Mouse (Mus musculus): ENCODE results near the gene Pcsk2. TPM values are rescaled to one million over a fixed set of nuclear protein-coding genes. Genes with fewer than 3 reads are reported as not detected.

The Pcsk2 gene
- not detected in 2 replicates for total RNA-seq (2017)

DNA sequence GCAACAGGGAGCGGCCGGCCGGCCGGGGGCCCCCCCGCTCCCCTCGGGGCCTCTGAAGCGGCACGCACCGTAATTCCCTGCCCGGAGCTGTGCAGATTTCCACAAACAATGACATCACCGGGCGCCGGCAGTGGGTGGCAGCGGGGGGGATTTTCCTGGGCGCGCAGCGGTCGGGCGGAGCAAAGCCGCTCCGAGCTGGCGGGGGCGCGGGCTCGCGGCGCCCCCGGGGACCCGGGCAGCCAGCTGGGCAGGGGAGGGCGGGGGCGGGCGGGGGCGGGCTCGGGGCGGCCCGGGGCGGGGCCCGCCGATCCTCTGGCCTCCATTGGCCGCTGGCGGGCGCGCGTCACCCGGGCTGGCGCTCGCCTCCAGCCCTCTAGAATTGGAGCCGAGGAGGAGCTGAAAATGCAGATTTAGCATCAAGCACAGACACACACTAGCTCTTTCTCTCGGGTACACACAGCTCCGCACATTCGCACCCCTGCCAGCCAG is at the start of gene Pcsk2:
Pcsk2 (plus strand) TSS at position 399 of the 489 bp plus-strand sequence.
- no peak for ATAC-seq (replicated peaks in 1 of 2; ENCODE audit: insufficient read depth in 1 of 2, low FRiP score in 2 of 2, low TSS enrichment in 1 of 2, low read depth in 1 of 2, poor library complexity in 2 of 2, severe bottlenecking in 2 of 2)

DNA sequence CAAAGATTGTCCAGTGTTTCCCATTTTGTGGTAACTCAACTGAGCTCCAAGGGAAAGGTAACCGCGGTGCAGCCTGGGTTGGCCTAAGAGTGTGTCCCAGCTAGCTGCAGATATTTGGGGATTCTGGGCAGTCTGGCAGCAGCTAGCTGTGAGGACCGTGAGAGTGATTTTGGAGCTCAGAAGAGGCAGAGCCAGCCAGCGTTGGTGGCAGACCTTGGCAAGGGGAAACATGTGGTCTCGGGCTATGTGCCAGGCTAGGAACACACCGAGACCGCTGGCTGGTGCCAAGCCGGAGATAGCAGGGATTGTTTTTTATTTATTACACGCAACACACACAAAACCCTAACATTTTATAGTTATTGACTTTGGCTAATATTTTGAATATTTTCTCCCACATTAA is 45.1 kb upstream of the Pcsk2 start:
- ATAC-seq (replicated peaks in 1 of 2; ENCODE audit: insufficient read depth in 1 of 2, low FRiP score in 2 of 2, low TSS enrichment in 1 of 2, low read depth in 1 of 2, poor library complexity in 2 of 2, severe bottlenecking in 2 of 2): no peak

- ATAC-seq (replicated peaks in 1 of 2; ENCODE audit: insufficient read depth in 1 of 2, low FRiP score in 2 of 2, low TSS enrichment in 1 of 2, low read depth in 1 of 2, poor library complexity in 2 of 2, severe bottlenecking in 2 of 2): no peak
Measured at GRCm38 (mm10) chr2:143501760-143502159, 44.2 kb upstream of the Pcsk2 start.

GRCm38 (mm10) chr2:143502203-143502602 is 43.8 kb upstream of the Pcsk2 start:
- ATAC-seq (replicated peaks in 1 of 2; ENCODE audit: insufficient read depth in 1 of 2, low FRiP score in 2 of 2, low TSS enrichment in 1 of 2, low read depth in 1 of 2, poor library complexity in 2 of 2, severe bottlenecking in 2 of 2): no peak

DNA sequence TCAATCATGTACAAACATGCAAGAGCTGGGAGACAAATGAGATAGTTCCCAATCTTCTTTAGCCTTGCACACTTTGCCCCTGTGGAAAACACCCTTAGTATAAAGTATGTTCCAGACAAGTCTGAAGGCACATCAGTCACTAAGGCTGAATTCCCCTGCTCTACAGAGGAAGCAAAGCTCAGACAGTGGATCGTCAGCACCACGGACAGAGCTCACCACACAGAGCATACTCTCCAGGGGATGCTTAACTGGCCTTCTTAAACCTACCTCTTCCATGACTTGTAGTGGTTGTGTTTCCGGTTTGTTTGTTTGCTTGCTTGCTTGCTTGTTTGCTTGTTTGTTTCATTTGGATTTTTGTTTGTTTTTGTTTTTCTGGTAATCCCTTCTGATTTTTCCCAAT is 9.5 kb upstream of the Pcsk2 start:
- no peak for ATAC-seq (replicated peaks in 1 of 2; ENCODE audit: insufficient read depth in 1 of 2, low FRiP score in 2 of 2, low TSS enrichment in 1 of 2, low read depth in 1 of 2, poor library complexity in 2 of 2, severe bottlenecking in 2 of 2)

- no peak for ATAC-seq (replicated peaks in 1 of 2; ENCODE audit: insufficient read depth in 1 of 2, low FRiP score in 2 of 2, low TSS enrichment in 1 of 2, low read depth in 1 of 2, poor library complexity in 2 of 2, severe bottlenecking in 2 of 2)
Measured at GRCm38 (mm10) chr2:143545299-143545751, 631 bp upstream of the Pcsk2 start.

DNA sequence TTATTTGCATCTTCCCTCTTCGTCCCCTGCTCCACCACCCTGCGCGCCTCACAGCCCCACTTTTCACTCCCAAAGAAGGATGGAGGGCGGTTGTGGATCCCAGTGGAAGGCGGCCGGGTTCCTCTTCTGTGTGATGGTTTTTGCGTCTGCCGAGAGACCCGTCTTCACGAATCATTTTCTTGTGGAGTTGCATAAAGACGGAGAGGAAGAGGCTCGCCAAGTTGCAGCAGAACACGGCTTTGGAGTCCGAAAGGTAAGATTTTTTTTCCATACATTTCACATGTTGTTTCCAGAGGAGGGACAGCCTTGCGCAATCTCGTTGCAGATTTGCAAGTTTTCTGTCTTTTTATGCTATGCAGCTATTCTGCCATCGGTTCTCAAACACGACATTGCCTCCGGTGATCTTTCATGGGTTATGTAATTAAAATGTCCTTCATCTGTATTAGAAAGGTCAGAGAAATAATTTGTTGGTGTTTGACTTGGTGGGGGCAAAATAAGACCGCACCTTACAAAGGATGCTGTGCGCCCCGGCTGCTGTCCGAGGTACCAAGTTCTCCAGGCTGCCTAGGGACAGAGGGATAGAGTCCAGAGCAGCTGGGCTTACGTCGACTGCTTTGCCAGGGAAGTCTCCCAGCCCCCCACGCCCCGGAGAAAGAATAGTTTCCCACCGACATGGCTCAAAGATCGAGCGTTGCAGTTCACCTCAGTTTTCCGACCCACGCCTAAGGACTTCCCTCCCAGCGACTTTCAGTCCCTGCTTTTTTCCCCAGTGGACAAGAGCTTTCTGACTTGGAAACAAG is 656 bp downstream of the Pcsk2 start:
- ATAC-seq (replicated peaks in 1 of 2; ENCODE audit: insufficient read depth in 1 of 2, low FRiP score in 2 of 2, low TSS enrichment in 1 of 2, low read depth in 1 of 2, poor library complexity in 2 of 2, severe bottlenecking in 2 of 2): no peak

- ATAC-seq (replicated peaks in 1 of 2; ENCODE audit: insufficient read depth in 1 of 2, low FRiP score in 2 of 2, low TSS enrichment in 1 of 2, low read depth in 1 of 2, poor library complexity in 2 of 2, severe bottlenecking in 2 of 2): no peak
Measured at GRCm38 (mm10) chr2:143547251-143548090, 1.5 kb downstream of the Pcsk2 start.

DNA sequence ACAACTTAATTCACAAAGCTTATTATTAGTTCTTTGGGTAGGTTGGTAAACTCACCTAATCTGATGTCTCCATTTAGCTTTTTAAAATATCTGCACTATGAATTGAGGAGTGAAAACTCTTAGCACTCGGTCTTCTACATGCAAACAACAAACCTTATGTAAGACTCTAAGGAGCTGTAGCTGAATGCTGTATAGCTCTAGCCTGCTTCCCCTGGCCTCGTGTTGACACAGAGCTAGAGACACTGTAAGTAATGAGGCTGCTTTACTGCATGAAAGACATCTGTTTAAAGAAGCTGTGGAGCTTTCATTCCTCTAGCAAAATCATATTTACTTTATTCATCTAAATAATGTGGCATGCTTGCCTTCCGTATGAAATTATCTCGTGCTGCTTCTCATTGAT is 14.4 kb downstream of the Pcsk2 start:
- no peak for ATAC-seq (replicated peaks in 1 of 2; ENCODE audit: insufficient read depth in 1 of 2, low FRiP score in 2 of 2, low TSS enrichment in 1 of 2, low read depth in 1 of 2, poor library complexity in 2 of 2, severe bottlenecking in 2 of 2)

DNA sequence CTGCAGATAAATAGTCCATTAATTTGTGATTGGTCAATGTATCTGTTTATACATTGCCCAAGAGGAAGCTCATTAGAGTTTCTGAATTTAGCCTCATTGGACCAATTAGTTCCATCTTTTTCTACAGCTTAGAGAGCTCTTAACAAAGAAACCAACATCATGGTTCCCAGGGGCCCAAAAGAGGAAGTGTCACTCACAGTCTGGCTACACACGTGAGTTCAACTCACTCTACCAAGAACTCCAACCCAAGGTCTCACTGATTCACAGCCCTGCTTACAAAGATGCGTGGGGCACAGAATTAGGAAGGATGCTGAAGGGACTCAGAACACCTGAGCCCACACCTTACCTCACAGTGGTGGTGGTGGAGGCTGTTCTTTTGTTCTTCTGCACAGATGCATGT is 19.1 kb downstream of the Pcsk2 start:
- no peak for ATAC-seq (replicated peaks in 1 of 2; ENCODE audit: insufficient read depth in 1 of 2, low FRiP score in 2 of 2, low TSS enrichment in 1 of 2, low read depth in 1 of 2, poor library complexity in 2 of 2, severe bottlenecking in 2 of 2)

DNA sequence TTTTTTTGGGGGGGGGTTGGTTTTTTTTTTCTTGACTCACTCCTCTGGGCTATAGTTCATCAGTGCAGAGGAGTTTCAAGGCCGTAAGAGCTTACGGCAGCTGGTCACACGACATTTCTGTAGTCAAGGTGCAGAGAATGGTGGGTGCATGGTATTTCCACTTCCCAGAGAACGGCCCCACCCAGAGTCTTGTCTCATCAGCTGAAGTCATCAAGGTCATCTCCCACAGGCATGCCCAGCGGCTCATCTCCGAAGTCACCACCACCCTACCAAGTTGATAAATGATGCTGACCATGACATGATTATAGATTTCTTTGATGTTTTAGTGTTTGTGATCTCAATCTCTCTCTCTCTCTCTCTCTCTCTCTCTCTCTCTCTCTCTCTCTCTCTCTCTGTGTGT is 20.0 kb downstream of the Pcsk2 start:
- no peak for ATAC-seq (replicated peaks in 1 of 2; ENCODE audit: insufficient read depth in 1 of 2, low FRiP score in 2 of 2, low TSS enrichment in 1 of 2, low read depth in 1 of 2, poor library complexity in 2 of 2, severe bottlenecking in 2 of 2)

- ATAC-seq (replicated peaks in 1 of 2; ENCODE audit: insufficient read depth in 1 of 2, low FRiP score in 2 of 2, low TSS enrichment in 1 of 2, low read depth in 1 of 2, poor library complexity in 2 of 2, severe bottlenecking in 2 of 2): no peak
Measured at GRCm38 (mm10) chr2:143585341-143585740, 39.4 kb downstream of the Pcsk2 start.

GRCm38 (mm10) chr2:143590398-143590797 is 44.4 kb downstream of the Pcsk2 start:
- ATAC-seq (replicated peaks in 1 of 2; ENCODE audit: insufficient read depth in 1 of 2, low FRiP score in 2 of 2, low TSS enrichment in 1 of 2, low read depth in 1 of 2, poor library complexity in 2 of 2, severe bottlenecking in 2 of 2): no peak

- ATAC-seq (replicated peaks in 1 of 2; ENCODE audit: insufficient read depth in 1 of 2, low FRiP score in 2 of 2, low TSS enrichment in 1 of 2, low read depth in 1 of 2, poor library complexity in 2 of 2, severe bottlenecking in 2 of 2): no peak
Measured at GRCm38 (mm10) chr2:143603071-143603470, 57.1 kb downstream of the Pcsk2 start.

GRCm38 (mm10) chr2:143603871-143604512 is 58.0 kb downstream of the Pcsk2 start:
- no peak for ATAC-seq (replicated peaks in 1 of 2; ENCODE audit: insufficient read depth in 1 of 2, low FRiP score in 2 of 2, low TSS enrichment in 1 of 2, low read depth in 1 of 2, poor library complexity in 2 of 2, severe bottlenecking in 2 of 2)

DNA sequence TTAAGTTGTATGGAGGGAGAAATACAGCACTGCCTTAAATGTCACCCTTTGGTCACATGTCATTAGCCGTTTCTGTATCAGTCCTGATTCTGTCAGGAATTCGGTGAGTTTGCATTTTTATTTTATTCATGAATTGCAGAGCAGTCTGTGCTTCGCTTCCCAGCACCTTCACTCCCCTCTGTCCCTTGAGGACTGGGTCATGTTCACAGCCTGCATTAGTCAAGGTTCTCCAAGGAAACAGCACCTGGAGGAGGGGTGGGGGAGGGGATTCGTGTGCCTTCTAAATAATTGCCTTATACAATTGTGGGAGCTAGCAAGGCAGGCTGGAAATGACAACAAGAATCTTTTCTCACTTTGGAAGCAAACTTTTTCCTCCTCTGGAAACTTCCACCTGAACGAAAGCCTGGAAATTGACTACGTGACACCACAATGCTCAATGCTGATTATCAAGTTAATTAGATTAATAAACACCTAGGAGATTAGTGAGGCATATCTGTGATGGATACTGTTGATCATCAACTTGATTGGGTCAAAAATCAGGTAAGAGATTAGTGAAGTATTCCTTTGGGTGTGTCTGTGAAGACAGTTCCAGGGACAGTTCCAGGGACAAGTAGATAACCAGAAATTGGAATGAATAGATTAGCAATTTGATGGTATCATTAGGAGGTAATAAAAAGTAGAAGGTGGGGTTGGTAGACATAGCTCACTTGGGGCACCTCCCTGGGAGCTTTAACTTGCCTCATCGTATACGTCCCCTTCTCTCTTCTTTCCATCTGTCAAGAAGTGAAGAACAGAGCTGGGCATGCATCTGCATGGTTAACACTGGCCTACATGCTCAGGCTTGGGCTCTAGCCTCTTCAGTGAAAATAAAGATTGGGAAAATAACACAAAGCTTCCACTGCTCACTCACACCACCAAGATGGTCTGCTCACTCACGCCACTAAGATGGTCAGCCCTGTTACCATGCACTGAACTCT is 64.7 kb downstream of the Pcsk2 start:
- no peak for ATAC-seq (replicated peaks in 1 of 2; ENCODE audit: insufficient read depth in 1 of 2, low FRiP score in 2 of 2, low TSS enrichment in 1 of 2, low read depth in 1 of 2, poor library complexity in 2 of 2, severe bottlenecking in 2 of 2)

- no peak for ATAC-seq (replicated peaks in 1 of 2; ENCODE audit: insufficient read depth in 1 of 2, low FRiP score in 2 of 2, low TSS enrichment in 1 of 2, low read depth in 1 of 2, poor library complexity in 2 of 2, severe bottlenecking in 2 of 2)
Measured at GRCm38 (mm10) chr2:143613466-143613865, 67.5 kb downstream of the Pcsk2 start.

All from hematopoietic stem cell, adult 5-6 weeks (primary cell).